Mouse (Mus musculus) heart, embryonic 14.5 days (tissue): Measurements from ENCODE around the gene Rab13. TPM values are rescaled to one million over a fixed set of nuclear protein-coding genes. Genes with fewer than 3 reads are reported as not detected.
A peak's percentile ranks its signal among the peaks of the same experiment; 100 is the strongest.

Source experiments
- ATAC-seq: fragments of 200-750 bp; cut with Nextera tagmentation; 2 replicates; pipeline ENCODE4 v1.8.0; 2017; ENCODE audit warnings: low read depth, moderate TSS enrichment; ENCODE audit not compliant: insufficient number of reproducible peaks, insufficient read depth, low FRiP score
- H3K27ac ChIP-seq, 2 experiments: fragments of 200-500 bp in 1 of 2; fragments of 300-500 bp in 1 of 2; sonication (generic) in 1 of 2; replicated peaks in 1 of 2; 2 replicates each; pipeline ENCODE4 v1.5.1; 2012 to 2014; ENCODE audit warnings: low read depth in 2 of 2, low read length in 2 of 2, control low read depth in 1 of 2, mild to moderate bottlenecking in 1 of 2, mixed read lengths in 1 of 2; ENCODE audit not compliant: control insufficient read depth in 1 of 2, insufficient read depth in 1 of 2
- H3K27me3 ChIP-seq: fragments of 300-500 bp; sonication (generic); 2 replicates; pipeline ENCODE4 v1.6.1; 2014; ENCODE audit warnings: mild to moderate bottlenecking, low read length, control low read depth; ENCODE audit not compliant: control insufficient read depth, insufficient read depth
- H3K36me3 ChIP-seq: fragments of 300-500 bp; sonication (generic); 2 replicates; pipeline ENCODE4 v1.6.1; 2014; ENCODE audit warnings: mild to moderate bottlenecking, control low read depth, low read length, mixed read lengths; ENCODE audit not compliant: control insufficient read depth, insufficient read depth
- H3K4me1 ChIP-seq, 2 experiments: fragments of 200-500 bp in 1 of 2; fragments of 300-500 bp in 1 of 2; sonication (generic) in 1 of 2; 2 replicates each; pipeline ENCODE4 v1.6.1; 2012 to 2014; ENCODE audit warnings: low read length in 2 of 2, control low read depth in 1 of 2, mixed read lengths in 1 of 2; ENCODE audit not compliant: control insufficient read depth in 2 of 2, insufficient read depth in 2 of 2
- H3K4me2 ChIP-seq: fragments of 300-500 bp; sonication (generic); 2 replicates; pipeline ENCODE4 v1.6.1; 2014; ENCODE audit warnings: mild to moderate bottlenecking, low read length
- H3K4me3 ChIP-seq, 2 experiments: fragments of 200-500 bp in 1 of 2; fragments of 300-500 bp in 1 of 2; sonication (generic) in 1 of 2; 2 replicates each; pipeline ENCODE4 v1.5.1; 2012 to 2014; ENCODE audit warnings: low read length in 2 of 2, mild to moderate bottlenecking in 2 of 2, control low read depth in 1 of 2, low read depth in 1 of 2, moderate library complexity in 1 of 2; ENCODE audit not compliant: control insufficient read depth in 1 of 2, insufficient read depth in 1 of 2
- H3K9ac ChIP-seq: fragments of 300-500 bp; sonication (generic); 2 replicates; pipeline ENCODE4 v1.6.1; 2014; ENCODE audit warnings: mild to moderate bottlenecking, low read length
- H3K9me3 ChIP-seq: fragments of 300-500 bp; sonication (generic); 2 replicates; pipeline ENCODE4 v1.6.1; 2016; ENCODE audit warnings: low read length, control low read depth; ENCODE audit not compliant: control insufficient read depth
- WGBS: fragments of 180-500 bp; shearing (Covaris S2); extraction: QIAGEN DNeasy Blood & Tissue Kit; methylation state at CpG from one replicate; pipeline ENCODE4 v1.1.7; 2014; 5-methylcytosine and 5-hydroxymethylcytosine counted together
- polyA plus RNA-seq: library from polyadenylated mRNA; unstranded; fragments of >200 nt; fragmentation: Nextera tagmentation; extraction: Ambion mirVana; gene quantifications from 2 replicates; pipeline ENCODE4 v1.2.1, GENCODE M21; 2014

Gene Rab13
- polyA plus RNA-seq, 1 experiment from 2014 or later = 12.1 TPM

DNA sequence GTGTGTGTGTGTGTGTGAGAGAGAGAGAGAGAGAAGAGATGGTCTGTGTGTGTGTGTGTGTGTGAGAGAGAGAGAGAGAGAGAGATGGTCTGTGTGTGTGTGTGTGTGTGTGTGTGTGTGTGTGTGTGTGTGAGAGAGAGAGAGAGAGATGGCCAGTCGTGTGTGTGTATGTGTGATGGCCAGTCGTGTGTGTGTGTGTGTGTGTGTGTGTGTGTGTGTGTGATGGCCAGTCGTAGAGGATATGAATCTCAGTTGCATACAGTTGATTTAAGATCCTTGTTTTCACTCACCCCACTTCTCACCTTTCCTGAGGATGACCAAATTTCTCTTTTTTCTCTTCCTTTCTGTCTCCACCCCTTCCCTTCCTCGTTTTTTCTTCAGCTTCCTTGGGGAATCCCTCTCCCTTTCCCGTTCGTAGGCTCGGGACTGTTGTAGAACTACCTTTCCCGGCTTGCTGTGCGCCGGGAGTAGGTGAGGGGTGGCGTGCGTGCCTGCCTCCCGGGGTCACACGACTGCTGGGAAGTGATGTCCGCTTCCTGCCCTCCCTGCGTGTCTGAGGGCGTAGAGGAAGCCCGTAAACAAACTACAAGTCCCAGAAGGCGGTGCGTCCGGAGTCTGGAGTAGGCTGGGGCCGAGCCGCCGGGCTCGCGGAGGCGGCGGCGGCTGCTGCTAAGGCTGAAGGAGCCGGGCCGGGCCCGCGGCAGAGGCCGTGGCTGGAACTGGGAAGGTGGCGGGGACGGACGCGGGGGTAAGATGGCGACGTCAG is 40.3 kb downstream of the Rab13 start, which contains the start of gene Crtc2:
TSS of gene Crtc2 (plus strand) at position 511 of the 766 bp plus-strand sequence.
- peak within 1 kb of the TSS; percentile 89 for H3K4me2 ChIP-seq
- H3K4me1 ChIP-seq = peaks cover 9 to 20% of the 10 kb centered on the region in 2 experiments
- H3K27ac ChIP-seq = peak within 1 kb of the TSS; percentile 79 to 95
- peak; percentile 95 for ATAC-seq
- peak within 1 kb of the TSS; percentile 87 to 100 for H3K4me3 ChIP-seq
- peak within 1 kb of the TSS; percentile 87 for H3K9ac ChIP-seq
- H3K36me3 ChIP-seq = peaks cover 46% of the 10 kb centered on the region
- no peaks in the 10 kb centered on the region for H3K9me3 ChIP-seq
- 2% methylated on average over 40 of the region's 40 CpGs for WGBS
- H3K27me3 ChIP-seq = no peaks in the 10 kb centered on the region

DNA sequence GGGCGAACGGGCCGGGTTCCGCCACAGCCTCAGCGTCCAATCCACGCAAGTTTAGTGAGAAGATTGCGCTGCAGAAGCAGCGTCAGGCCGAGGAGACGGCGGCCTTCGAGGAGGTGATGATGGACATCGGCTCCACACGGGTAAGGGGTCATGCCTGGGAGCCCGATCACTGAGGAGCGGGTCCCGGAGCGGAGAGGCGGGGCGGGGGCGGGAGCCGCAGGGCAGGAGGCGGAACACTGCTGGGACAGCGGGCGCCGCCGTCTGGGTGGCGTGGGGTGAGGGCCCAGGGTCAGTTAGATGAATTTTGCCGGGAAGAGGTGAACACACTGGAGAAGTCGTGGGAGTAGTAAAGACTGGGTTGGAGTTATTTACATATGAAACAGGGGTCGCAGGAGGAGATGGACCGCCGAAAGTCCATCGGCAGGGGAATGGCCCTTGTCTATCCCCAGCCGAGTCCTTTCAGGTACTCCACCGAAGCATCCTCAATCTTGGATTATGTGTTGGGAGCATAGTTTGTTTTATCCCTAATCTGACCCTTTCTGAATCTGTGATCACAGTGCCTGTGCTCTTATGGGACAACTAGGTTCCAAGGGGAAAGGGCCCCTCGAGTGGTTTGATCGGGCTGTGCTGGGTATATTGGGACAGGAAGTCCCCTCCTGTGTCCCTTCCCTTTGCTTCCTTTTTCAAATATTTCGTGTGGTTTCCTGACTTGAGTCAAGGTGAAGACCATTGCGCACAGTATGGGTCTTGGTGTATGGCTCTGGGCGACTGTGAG is 41.1 kb downstream of the Rab13 start:
- peak overlapping the region; percentile 87 to 100 for H3K4me3 ChIP-seq
- H3K4me2 ChIP-seq = peak overlapping the region; percentile 89
- peak overlapping the region; percentile 79 to 95 for H3K27ac ChIP-seq
- no peaks in the 10 kb centered on the region for H3K9me3 ChIP-seq
- peak; percentile 75 for ATAC-seq
- WGBS = under 1% methylated on average over 41 of the region's 41 CpGs
- H3K4me1 ChIP-seq = peaks cover 6 to 13% of the 10 kb centered on the region in 2 experiments
- peaks cover 50% of the 10 kb centered on the region for H3K36me3 ChIP-seq
- H3K9ac ChIP-seq = peak overlapping the region; percentile 87
- no peaks in the 10 kb centered on the region for H3K27me3 ChIP-seq

- Histone ChIP-seq H3K36me3 (peaks cover 53% of the 10 kb centered on the region), H3K9ac (peak overlapping the region; percentile 87), H3K27ac (peak overlapping the region; percentile 79 to 95; a peak in 2 of 4 replicates)
These were observed 41.7 kb downstream of the Rab13 start for GRCm38 (mm10) chr3:90255194-90255565.

DNA sequence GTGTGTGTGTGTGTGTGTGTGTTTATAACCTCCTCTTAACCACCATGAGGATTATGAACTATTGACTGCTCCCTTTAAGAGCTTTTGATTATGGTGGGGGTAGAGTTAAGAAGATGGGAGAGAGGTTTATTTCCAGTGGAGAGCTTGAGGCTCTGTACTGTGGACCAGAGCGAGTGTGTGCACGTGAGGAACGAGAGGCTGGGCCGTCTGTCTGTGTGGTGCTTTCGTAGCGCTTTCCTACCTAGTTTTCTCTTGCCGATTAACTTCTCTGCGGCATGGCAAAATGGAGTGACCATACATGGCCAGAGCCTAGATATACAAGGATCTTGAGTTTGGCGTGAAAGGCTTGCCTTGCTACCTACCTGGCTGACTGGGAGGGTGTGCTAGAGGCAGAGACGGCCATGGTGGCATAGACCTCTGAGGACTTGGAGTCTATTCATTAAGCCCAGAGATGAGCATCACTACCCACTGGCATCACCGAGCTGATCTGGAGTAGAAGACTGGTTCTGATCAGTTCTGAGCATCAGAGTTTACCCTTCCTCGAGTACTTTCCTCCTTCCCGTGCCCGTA is 42.4 kb downstream of the Rab13 start:
- Histone ChIP-seq H3K4me2 (peak overlapping the region; percentile 89), H3K27ac (no peak overlapping the region), H3K9me3 (no peaks in the 10 kb centered on the region), H3K36me3 (peaks cover 53% of the 10 kb centered on the region), H3K4me3 (no peak overlapping the region), H3K9ac (0 out of 2 replicates have a peak overlapping the region, but pooled peaks have one; percentile 87), H3K27me3 (no peaks in the 10 kb centered on the region), H3K4me1 (peaks cover 4 to 10% of the 10 kb centered on the region in 2 experiments)
- WGBS = 89% methylated on average over 14 of the region's 14 CpGs
- no peak for ATAC-seq

More at GRCm38 (mm10) chr3:90255194-90255565, 41.7 kb downstream of the Rab13 start:
- no peaks in the 10 kb centered on the region for H3K9me3 ChIP-seq
- H3K4me1 ChIP-seq = peaks cover 6 to 12% of the 10 kb centered on the region in 2 experiments
- H3K4me3 ChIP-seq = peak overlapping the region; percentile 87 to 100
- no peaks in the 10 kb centered on the region for H3K27me3 ChIP-seq
- 19% methylated on average over 2 of the region's 2 CpGs for WGBS
- no peak for ATAC-seq
- peak overlapping the region; percentile 89 for H3K4me2 ChIP-seq

DNA sequence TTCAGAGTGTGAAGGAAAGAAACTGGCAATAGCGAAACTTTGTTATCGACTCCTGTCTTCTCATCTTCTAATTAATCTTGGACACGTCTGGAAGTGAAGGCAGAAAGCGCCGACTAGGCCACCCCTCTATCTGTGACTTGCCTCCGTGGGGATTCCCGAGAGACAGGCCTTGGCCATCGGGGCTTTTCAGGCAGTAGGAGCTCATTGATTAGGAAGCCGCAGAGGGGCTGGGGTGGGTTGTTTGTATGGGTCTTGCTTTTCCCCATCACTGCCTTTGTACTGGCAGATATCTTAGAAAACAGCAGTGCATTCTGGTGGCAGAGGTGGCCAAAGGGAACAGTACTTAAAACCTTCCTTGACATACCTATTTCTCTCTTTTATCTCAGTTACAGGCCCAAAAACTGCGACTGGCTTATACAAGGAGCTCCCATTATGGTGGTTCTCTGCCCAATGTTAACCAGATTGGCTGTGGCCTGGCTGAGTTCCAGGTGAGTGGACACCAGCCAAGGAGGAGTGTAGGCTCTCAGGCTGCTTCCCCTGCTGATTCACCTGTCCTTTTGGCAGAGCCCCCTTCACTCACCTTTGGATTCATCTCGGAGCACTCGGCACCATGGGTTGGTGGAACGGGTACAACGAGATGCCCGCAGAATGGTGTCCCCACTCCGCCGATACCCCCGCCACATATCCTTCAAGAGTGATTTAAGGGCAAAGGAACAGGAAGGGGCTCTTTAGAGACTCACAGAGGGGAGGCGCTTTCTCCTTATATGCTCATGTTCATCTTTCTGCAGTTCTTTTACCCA is 43.4 kb downstream of the Rab13 start:
- ATAC-seq = no peak
- no peak overlapping the region for H3K27ac ChIP-seq
- H3K4me3 ChIP-seq = no peak overlapping the region
- WGBS = 89% methylated on average over 19 of the region's 19 CpGs
- no peaks in the 10 kb centered on the region for H3K9me3 ChIP-seq
- H3K27me3 ChIP-seq = no peaks in the 10 kb centered on the region
- H3K4me1 ChIP-seq = peaks cover 4 to 10% of the 10 kb centered on the region in 2 experiments
- H3K9ac ChIP-seq = no peak overlapping the region
- no peak overlapping the region for H3K4me2 ChIP-seq
- peaks cover 55% of the 10 kb centered on the region for H3K36me3 ChIP-seq

DNA sequence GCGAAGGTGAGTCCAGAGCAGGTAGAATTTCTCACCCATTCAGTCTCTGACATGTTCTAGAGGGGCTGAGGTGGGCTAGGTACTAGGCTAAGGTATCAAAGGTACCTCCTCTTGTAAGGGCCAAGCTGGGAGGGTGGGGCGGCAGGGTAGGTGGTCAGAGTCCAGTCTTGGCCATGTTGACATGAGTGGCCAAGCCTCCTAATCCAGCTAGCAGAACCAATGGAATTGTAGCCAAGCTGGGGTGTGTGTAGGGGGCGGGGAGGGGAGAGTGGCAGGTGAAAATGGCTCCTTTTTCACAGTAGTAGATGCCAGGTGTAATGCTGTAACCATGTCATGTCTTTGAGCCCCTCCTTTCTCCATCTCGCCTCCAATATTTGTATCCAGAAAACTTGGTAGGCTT is 45.0 kb downstream of the Rab13 start:
- ATAC-seq = no peak
- Histone ChIP-seq H3K4me2 (no peak overlapping the region), H3K9me3 (no peaks in the 10 kb centered on the region), H3K9ac (no peak overlapping the region), H3K4me1 (peaks cover 4 to 10% of the 10 kb centered on the region in 2 experiments), H3K36me3 (peaks cover 71% of the 10 kb centered on the region), H3K4me3 (no peak overlapping the region), H3K27me3 (no peaks in the 10 kb centered on the region), H3K27ac (no peak overlapping the region)
- WGBS = 90% methylated on average over 4 of the region's 4 CpGs
